Mouse (Mus musculus) limb, embryonic 14.5 days (tissue): ENCODE measurements at regions not wholly inside any gene's neighbourhood (a gene's known extent, or its start where the extent isn't known, plus 50 kb on each side); places are given as distances from the start of the nearest gene placed in this dataset.

Source experiments
- ATAC-seq: fragments of 200-750 bp; cut with Nextera tagmentation; 2 replicates; pipeline ENCODE4 v1.8.0; 2017; ENCODE audit warnings: low read depth, moderate number of reproducible peaks, moderate TSS enrichment; ENCODE audit not compliant: low FRiP score
- DNase-seq: peaks from one replicate; pipeline ENCODE4 v3.0.0-alpha.2; 2015; ENCODE audit warnings: low spot score
- H3K27ac ChIP-seq: fragments of 300-500 bp; sonication (generic); replicated peaks from 2 replicates; pipeline ENCODE4 v1.5.1; 2014; ENCODE audit warnings: low read depth, mild to moderate bottlenecking, low read length, moderate library complexity, mixed read lengths
- H3K27me3 ChIP-seq: fragments of 300-500 bp; sonication (generic); 2 replicates; pipeline ENCODE4 v1.6.1; 2014; ENCODE audit warnings: low read length, mixed read lengths; ENCODE audit not compliant: control insufficient read depth, insufficient read depth
- H3K36me3 ChIP-seq: fragments of 300-500 bp; sonication (generic); 2 replicates; pipeline ENCODE4 v1.6.1; 2014; ENCODE audit warnings: mild to moderate bottlenecking, low read length, moderate library complexity, mixed read lengths; ENCODE audit not compliant: control insufficient read depth, insufficient read depth
- H3K4me1 ChIP-seq: fragments of 300-500 bp; sonication (generic); 2 replicates; pipeline ENCODE4 v1.6.1; 2014; ENCODE audit warnings: antibody characterized with exemption, low read length, mixed read lengths; ENCODE audit not compliant: control insufficient read depth, insufficient read depth
- H3K4me2 ChIP-seq: fragments of 300-500 bp; sonication (generic); replicated peaks from 2 replicates; pipeline ENCODE4 v1.6.1; 2014; ENCODE audit warnings: low read depth, mild to moderate bottlenecking, low read length, moderate library complexity; ENCODE audit not compliant: severe bottlenecking
- H3K4me3 ChIP-seq: fragments of 300-500 bp; sonication (generic); replicated peaks from 2 replicates; pipeline ENCODE4 v1.5.1; 2014; ENCODE audit warnings: low read length
- H3K9ac ChIP-seq: fragments of 300-500 bp; sonication (generic); 2 replicates; pipeline ENCODE4 v1.6.1; 2014; ENCODE audit warnings: mild to moderate bottlenecking, low read depth, low read length, moderate library complexity; ENCODE audit not compliant: severe bottlenecking
- H3K9me3 ChIP-seq: fragments of 300-500 bp; sonication (generic); 2 replicates; pipeline ENCODE4 v1.6.1; 2016; ENCODE audit warnings: low read length; ENCODE audit not compliant: control insufficient read depth
- POLR2A ChIP-seq: fragments of 200-500 bp; IDR thresholded peaks from 2 replicates; pipeline ENCODE4 v1.8.0; 2012; ENCODE audit warnings: inconsistent platforms, mild to moderate bottlenecking, moderate library complexity, borderline replicate concordance; ENCODE audit not compliant: insufficient read depth, insufficient read length; ENCODE audit errors: extremely low read depth
- WGBS: fragments of 180-500 bp; shearing (Covaris S2); extraction: QIAGEN DNeasy Blood & Tissue Kit; methylation state at CpG from one replicate; pipeline ENCODE4 v1.1.7; 2014; 5-methylcytosine and 5-hydroxymethylcytosine counted together

GRCm38 (mm10) chr1:77102421-77103133 lies 412.3 kb downstream of the Epha4 start:
- no peak for ATAC-seq
- no peaks in the 10 kb centered on the region for H3K9me3 ChIP-seq

GRCm38 (mm10) chr1:77109861-77110785 lies 404.8 kb downstream of the Epha4 start:
- Histone ChIP-seq H3K27ac (no peak overlapping the region), H3K4me1 (no peaks in the 10 kb centered on the region), H3K9ac (no peak overlapping the region), H3K9me3 (no peaks in the 10 kb centered on the region), H3K27me3 (no peaks in the 10 kb centered on the region), H3K4me2 (no peak overlapping the region), H3K4me3 (no peak overlapping the region), H3K36me3 (no peaks in the 10 kb centered on the region)
- ATAC-seq (no peak), DNase-seq (no peak)
- TF ChIP-seq POLR2A = no peak
- 73% methylated on average over 6 of the region's 6 CpGs for WGBS

More at GRCm38 (mm10) chr1:77102421-77103133, 412.3 kb downstream of the Epha4 start:
- Histone ChIP-seq H3K27me3 (no peaks in the 10 kb centered on the region), H3K4me3 (no peak overlapping the region), H3K4me1 (peaks cover 11% of the 10 kb centered on the region), H3K9ac (no peak overlapping the region), H3K27ac (no peak overlapping the region), H3K4me2 (no peak overlapping the region), H3K36me3 (no peaks in the 10 kb centered on the region)
- TF ChIP-seq POLR2A = no peak
- DNase-seq = peak; percentile 18
- WGBS = 50% methylated on average over 13 of the region's 13 CpGs

- no peak for DNase-seq
- no peaks in the 10 kb centered on the region for H3K27me3 ChIP-seq
- no peak overlapping the region for H3K4me2 ChIP-seq
- H3K4me3 ChIP-seq = no peak overlapping the region
- H3K9ac ChIP-seq = no peak overlapping the region
- 52% methylated on average over 3 of the region's 3 CpGs for WGBS
- ATAC-seq = no peak
- H3K36me3 ChIP-seq = no peaks in the 10 kb centered on the region
- TF ChIP-seq POLR2A = no peak
- no peaks in the 10 kb centered on the region for H3K9me3 ChIP-seq
- no peak overlapping the region for H3K27ac ChIP-seq
- H3K4me1 ChIP-seq = no peaks in the 10 kb centered on the region; the same call in 1 of the 2 replicates
Measured at GRCm38 (mm10) chr1:77128411-77128810, 386.5 kb downstream of the Epha4 start.

GRCm38 (mm10) chr1:77137663-77138062 lies 377.2 kb downstream of the Epha4 start:
- H3K9me3 ChIP-seq = no peaks in the 10 kb centered on the region
- no peak overlapping the region for H3K27ac ChIP-seq
- no peak for DNase-seq
- H3K27me3 ChIP-seq = no peaks in the 10 kb centered on the region
- WGBS = 44% methylated on average over 6 of the region's 6 CpGs
- H3K4me2 ChIP-seq = no peak overlapping the region
- H3K4me3 ChIP-seq = no peak overlapping the region
- ATAC-seq = no peak
- no peak overlapping the region for H3K9ac ChIP-seq
- H3K36me3 ChIP-seq = no peaks in the 10 kb centered on the region
- TF ChIP-seq POLR2A = no peak
- H3K4me1 ChIP-seq = peaks cover 7% of the 10 kb centered on the region; the same call in 1 of the 2 replicates

- Histone ChIP-seq H3K9ac (no peak overlapping the region), H3K27me3 (no peaks in the 10 kb centered on the region), H3K4me2 (no peak overlapping the region; the same call in 1 of the 2 replicates), H3K27ac (peak overlapping the region; percentile 41), H3K9me3 (no peaks in the 10 kb centered on the region), H3K36me3 (no peaks in the 10 kb centered on the region), H3K4me3 (no peak overlapping the region), H3K4me1 (peaks cover 7% of the 10 kb centered on the region; the same call in 1 of the 2 replicates)
- WGBS = 20% methylated on average over 7 of the region's 7 CpGs
- DNase-seq (peak; percentile 79), ATAC-seq (peak; percentile 91)
- no peak for TF ChIP-seq POLR2A
Measured at GRCm38 (mm10) chr1:77140906-77141305, 374.0 kb downstream of the Epha4 start.
